Mouse (Mus musculus): ENCODE measurements around the gene Hspb6. TPM values are rescaled to one million over a fixed set of nuclear protein-coding genes. Genes with fewer than 3 reads are reported as not detected.
A peak's percentile ranks its signal among the peaks of the same experiment; 100 is the strongest.

The Hspb6 gene
- polyA plus RNA-seq, 1 experiment = 52.8 TPM

DNA sequence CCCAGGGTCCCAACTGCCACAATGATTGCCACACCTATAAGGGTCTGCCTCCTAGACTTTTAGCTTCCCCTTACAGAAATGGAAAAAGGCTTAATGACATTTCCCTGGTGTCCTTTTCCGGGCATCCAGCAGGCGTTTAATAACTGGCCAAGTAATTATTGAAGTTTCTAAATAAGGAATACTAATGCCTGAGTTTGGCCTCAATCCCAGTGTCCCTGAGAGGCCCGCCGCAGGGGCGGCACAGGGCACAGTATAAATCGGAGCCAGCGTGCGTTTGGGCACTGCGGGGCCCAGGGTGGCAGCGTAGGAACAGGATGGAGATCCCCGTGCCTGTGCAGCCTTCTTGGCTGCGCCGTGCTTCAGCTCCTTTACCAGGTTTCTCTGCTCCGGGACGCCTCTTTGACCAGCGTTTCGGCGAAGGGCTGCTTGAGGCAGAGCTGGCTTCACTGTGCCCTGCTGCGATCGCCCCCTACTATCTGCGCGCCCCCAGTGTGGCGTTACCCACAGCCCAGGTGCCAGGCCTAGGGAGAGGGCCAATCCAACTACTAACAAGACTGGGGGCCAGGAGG lies 1.1 kb downstream of the Hspb6 start:
- no peak for TF ChIP-seq POLR2A (IDR thresholded peaks at IDR 0.05; ENCODE audit: low read depth, low read length)
- no peak for TF ChIP-seq CTCF (IDR thresholded peaks at IDR 0.05; ENCODE audit: extremely low read depth, insufficient read length, insufficient replicate concordance, low read depth, low read length)
- H3K36me3 ChIP-seq (ENCODE audit: control insufficient read depth, insufficient read depth, low read length) = peaks cover 23% of the 10 kb centered on the region
- peaks cover 4% of the 10 kb centered on the region for H3K4me1 ChIP-seq (ENCODE audit: control insufficient read depth, insufficient read depth, insufficient read length, low read length)
- peak overlapping the region; percentile 70 for H3K27ac ChIP-seq (ENCODE audit: insufficient read depth, low read depth, low read length)
- peak overlapping the region; percentile 59 for H3K4me3 ChIP-seq (ENCODE audit: low read depth, low read length)
- H3K27me3 ChIP-seq (ENCODE audit: control insufficient read depth, insufficient read depth, low read length) = no peaks in the 10 kb centered on the region
- under 1% methylated on average over 23 of the region's 23 CpGs for WGBS

DNA sequence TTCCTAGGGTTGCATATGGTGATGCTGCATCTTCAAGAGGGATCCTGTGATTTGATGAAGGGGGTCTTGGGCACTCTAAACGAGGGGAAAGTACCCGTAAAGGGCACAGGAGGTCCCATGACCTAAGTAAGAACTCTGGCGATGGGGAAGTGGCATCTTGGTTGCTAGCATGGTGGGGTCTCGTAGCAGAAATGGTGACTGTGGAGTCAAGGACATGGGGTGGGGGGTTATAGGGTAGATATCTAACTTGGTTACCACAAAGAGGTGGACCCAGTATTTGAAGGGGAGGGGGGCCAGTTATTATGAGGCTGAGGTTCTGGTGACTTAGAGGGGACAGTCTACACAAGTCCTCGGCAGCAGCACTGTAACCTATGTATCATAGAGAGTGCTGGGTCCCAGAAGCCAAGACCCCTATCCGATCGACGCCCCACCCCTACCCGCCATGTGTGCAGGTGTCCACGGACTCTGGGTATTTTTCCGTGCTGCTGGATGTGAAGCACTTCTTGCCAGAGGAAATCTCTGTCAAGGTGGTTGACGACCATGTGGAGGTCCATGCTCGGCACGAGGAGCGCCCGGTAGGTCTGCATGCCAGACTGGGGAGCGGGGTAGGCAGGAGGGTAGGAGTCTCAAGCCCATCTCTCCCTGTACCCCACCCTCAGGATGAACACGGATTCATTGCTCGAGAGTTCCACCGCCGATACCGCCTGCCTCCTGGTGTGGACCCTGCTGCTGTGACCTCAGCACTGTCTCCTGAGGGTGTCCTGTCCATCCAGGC lies 2.0 kb downstream of the Hspb6 start:
- peaks cover 9% of the 10 kb centered on the region for H3K4me1 ChIP-seq (ENCODE audit: control insufficient read depth, insufficient read depth, insufficient read length, low read length)
- peaks cover 23% of the 10 kb centered on the region for H3K36me3 ChIP-seq (ENCODE audit: control insufficient read depth, insufficient read depth, low read length)
- H3K4me3 ChIP-seq (ENCODE audit: low read depth, low read length) = no peak overlapping the region
- no peak overlapping the region for H3K27ac ChIP-seq (ENCODE audit: insufficient read depth, low read depth, low read length)
- H3K27me3 ChIP-seq (ENCODE audit: control insufficient read depth, insufficient read depth, low read length) = no peaks in the 10 kb centered on the region
- TF ChIP-seq CTCF (IDR thresholded peaks at IDR 0.05; ENCODE audit: extremely low read depth, insufficient read length, insufficient replicate concordance, low read depth, low read length) (no peak), POLR2A (IDR thresholded peaks at IDR 0.05; ENCODE audit: low read depth, low read length) (no peak)
- WGBS = 81% methylated on average over 22 of the region's 22 CpGs

DNA sequence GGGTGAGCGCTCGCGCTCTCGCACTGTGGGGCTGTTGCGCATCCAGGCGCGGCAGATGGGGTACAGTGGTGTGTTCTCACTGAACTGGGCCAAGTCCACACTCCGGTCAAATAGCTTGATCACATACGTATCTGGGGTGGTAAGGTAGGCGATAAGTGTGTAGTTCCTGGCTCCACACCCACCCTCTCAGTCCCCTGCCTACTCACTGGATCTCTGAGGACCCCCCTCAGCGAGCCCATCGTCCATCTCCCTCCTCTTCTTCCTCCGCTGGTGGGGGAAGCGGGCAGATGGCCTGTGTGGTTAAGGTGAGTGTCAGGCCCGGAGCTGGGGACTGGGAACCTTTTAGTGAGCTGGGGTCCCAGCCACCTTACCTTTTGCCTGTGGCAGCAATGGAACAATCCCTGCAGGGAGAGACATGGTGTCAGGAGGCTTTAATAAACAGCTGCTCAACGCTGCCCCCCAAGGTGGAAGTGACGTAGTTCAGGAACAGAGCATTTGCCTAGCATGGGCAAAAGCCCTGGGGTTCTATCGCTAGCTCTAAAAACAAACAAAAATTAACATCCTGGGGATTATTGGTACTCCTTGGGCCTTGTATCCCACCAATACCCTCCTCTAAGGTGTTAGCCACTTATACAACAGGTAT lies 5.0 kb downstream of the Hspb6 start:
- H3K27me3 ChIP-seq (ENCODE audit: control insufficient read depth, insufficient read depth, low read length) = no peaks in the 10 kb centered on the region
- no peak overlapping the region for H3K27ac ChIP-seq (ENCODE audit: insufficient read depth, low read depth, low read length)
- WGBS = 93% methylated on average over 18 of the region's 18 CpGs
- H3K36me3 ChIP-seq (ENCODE audit: control insufficient read depth, insufficient read depth, low read length) = peaks cover 23% of the 10 kb centered on the region
- H3K4me3 ChIP-seq (ENCODE audit: low read depth, low read length) = no peak overlapping the region
- TF ChIP-seq CTCF (IDR thresholded peaks at IDR 0.05; ENCODE audit: extremely low read depth, insufficient read length, insufficient replicate concordance, low read depth, low read length) (no peak), POLR2A (IDR thresholded peaks at IDR 0.05; ENCODE audit: low read depth, low read length) (no peak)
- H3K4me1 ChIP-seq (ENCODE audit: control insufficient read depth, insufficient read depth, insufficient read length, low read length) = peaks cover 9% of the 10 kb centered on the region

DNA sequence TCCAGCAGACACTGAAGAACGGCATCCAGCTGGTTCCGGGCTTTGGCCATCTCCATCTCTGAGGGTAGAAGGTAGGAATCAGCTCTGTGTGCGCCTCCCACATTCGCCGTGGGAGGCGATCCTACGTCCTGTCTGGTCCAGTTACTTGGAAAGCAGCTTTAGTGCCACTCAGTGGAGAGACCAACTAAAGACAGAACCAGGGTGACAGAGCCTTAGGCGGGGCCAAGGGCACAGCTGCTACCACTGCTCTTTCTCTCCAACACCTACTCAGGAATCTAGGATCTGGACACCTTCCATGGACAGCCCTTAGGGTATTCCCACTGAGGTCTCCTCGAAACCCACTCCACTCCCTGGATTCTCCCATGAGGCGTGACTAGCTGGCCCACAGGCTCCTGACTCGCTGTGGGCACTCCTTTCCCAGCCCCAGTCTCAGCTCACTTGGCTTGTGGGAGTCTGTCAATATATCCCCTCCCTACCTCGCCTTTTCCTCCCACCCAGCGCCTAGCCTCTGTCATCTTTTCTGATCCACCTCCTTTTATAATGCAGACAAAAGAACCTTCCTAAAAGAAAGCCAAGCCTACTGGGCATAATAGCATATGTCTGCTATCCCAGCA lies 6.0 kb downstream of the Hspb6 start:
- H3K4me1 ChIP-seq (ENCODE audit: control insufficient read depth, insufficient read depth, insufficient read length, low read length) = peaks cover 9% of the 10 kb centered on the region
- H3K4me3 ChIP-seq (ENCODE audit: low read depth, low read length) = no peak overlapping the region
- H3K27me3 ChIP-seq (ENCODE audit: control insufficient read depth, insufficient read depth, low read length) = no peaks in the 10 kb centered on the region
- WGBS = 82% methylated on average over 13 of the region's 13 CpGs
- H3K27ac ChIP-seq (ENCODE audit: insufficient read depth, low read depth, low read length) = no peak overlapping the region
- TF ChIP-seq CTCF (IDR thresholded peaks at IDR 0.05; ENCODE audit: extremely low read depth, insufficient read length, insufficient replicate concordance, low read depth, low read length) (no peak), POLR2A (IDR thresholded peaks at IDR 0.05; ENCODE audit: low read depth, low read length) (no peak)
- H3K36me3 ChIP-seq (ENCODE audit: control insufficient read depth, insufficient read depth, low read length) = peaks cover 23% of the 10 kb centered on the region

DNA sequence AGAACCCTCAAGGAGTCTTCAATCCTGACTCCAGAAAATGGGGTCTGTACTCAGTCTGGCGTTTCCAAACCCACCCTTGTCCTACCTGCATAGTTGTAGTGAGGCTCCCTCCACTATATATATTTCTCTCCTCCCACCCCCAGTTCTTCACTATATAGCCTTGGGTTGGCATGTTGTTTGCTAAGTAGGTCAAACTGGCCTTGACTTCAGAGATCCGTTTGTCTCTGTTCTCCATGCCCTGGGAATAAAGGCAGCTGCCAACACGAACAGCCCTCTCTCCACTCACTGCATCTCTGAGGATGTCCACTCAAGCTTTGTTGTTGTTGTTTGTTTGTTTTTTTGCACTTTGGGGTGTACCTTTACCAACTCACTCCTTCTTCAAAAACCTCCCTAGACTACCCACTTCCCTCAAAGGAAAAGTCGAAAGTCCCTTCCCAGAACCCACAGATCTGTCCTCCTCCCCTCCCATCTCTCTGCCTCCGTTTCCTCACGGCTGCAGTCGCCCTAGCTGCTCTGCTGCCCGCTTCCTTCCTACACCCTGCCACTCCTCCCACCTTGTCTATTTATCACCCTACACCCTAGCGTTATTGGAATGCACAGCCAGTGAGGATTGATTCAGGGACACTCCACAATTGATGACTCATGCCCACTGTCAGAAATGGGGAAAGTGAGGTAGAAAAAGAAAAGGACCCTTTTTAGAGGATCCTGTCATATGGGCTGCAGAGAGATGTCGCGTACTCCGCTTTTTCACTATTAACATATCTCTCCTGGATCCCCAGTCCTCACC lies 6.9 kb downstream of the Hspb6 start:
- TF ChIP-seq POLR2A (IDR thresholded peaks at IDR 0.05; ENCODE audit: low read depth, low read length) (no peak), CTCF (IDR thresholded peaks at IDR 0.05; ENCODE audit: extremely low read depth, insufficient read length, insufficient replicate concordance, low read depth, low read length) (no peak)
- peaks cover 7% of the 10 kb centered on the region; the same call in 1 of the 2 replicates for H3K4me1 ChIP-seq (ENCODE audit: control insufficient read depth, insufficient read depth, insufficient read length, low read length)
- 5% methylated on average over 12 of the region's 12 CpGs for WGBS
- no peaks in the 10 kb centered on the region for H3K27me3 ChIP-seq (ENCODE audit: control insufficient read depth, insufficient read depth, low read length)
- peaks cover 23% of the 10 kb centered on the region for H3K36me3 ChIP-seq (ENCODE audit: control insufficient read depth, insufficient read depth, low read length)
- peak overlapping the region; percentile 69 for H3K4me3 ChIP-seq (ENCODE audit: low read depth, low read length)
- peak overlapping the region; percentile 73 for H3K27ac ChIP-seq (ENCODE audit: insufficient read depth, low read depth, low read length)

DNA sequence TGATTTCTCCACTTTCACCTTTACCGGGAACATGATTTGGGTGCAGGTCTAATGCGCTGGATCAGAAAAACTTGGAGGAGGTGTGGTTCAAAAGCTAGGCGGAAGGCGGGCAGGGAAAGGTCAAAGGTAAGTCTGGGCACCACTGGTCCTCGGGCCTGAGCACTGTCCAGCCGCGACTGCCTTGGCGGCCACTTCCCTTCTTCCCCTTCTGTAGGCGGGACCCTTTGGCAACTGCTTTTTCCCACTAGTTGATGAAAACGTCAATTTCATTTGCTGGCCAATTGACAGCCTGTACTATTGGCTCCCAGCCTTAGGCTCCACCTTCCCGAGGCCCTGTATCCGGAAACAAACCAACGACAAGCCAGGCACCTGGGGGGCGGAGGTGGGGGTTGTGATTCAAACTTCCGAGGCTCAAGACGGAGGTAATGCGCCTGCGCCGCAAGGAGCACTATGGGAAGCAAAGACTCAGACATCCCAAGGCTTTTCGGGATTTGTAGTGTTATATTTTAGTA lies 7.5 kb downstream of the Hspb6 start, which contains the start of gene Lin37:
TSS of gene Lin37 (minus strand) at position 396 of the 512 bp plus-strand sequence.
- WGBS = under 1% methylated on average over 20 of the region's 20 CpGs
- peaks cover 9% of the 10 kb centered on the region; the same call in 1 of the 2 replicates for H3K4me1 ChIP-seq (ENCODE audit: control insufficient read depth, insufficient read depth, insufficient read length, low read length)

More for the DNA sequence above, 7.5 kb downstream of the Hspb6 start, which contains the start of gene Lin37:
- H3K27ac ChIP-seq (ENCODE audit: insufficient read depth, low read depth, low read length) = peak within 1 kb of the TSS; percentile 73
- H3K4me3 ChIP-seq (ENCODE audit: low read depth, low read length) = peak within 1 kb of the TSS; percentile 69
- H3K27me3 ChIP-seq (ENCODE audit: control insufficient read depth, insufficient read depth, low read length) = no peaks in the 10 kb centered on the region
- TF ChIP-seq POLR2A (IDR thresholded peaks at IDR 0.05; ENCODE audit: low read depth, low read length) (peak; percentile 66; the same call in 1 of the 2 replicates), CTCF (IDR thresholded peaks at IDR 0.05; ENCODE audit: extremely low read depth, insufficient read length, insufficient replicate concordance, low read depth, low read length) (no peak)
- H3K36me3 ChIP-seq (ENCODE audit: control insufficient read depth, insufficient read depth, low read length) = peaks cover 23% of the 10 kb centered on the region
